Mouse (Mus musculus): ENCODE measurements around the gene Pkp4. TPM values are rescaled to one million over a fixed set of nuclear protein-coding genes. Genes with fewer than 3 reads are reported as not detected.

Pkp4 gene
- total RNA-seq, 1 experiment from 2014 or later, result 19.1 TPM

DNA sequence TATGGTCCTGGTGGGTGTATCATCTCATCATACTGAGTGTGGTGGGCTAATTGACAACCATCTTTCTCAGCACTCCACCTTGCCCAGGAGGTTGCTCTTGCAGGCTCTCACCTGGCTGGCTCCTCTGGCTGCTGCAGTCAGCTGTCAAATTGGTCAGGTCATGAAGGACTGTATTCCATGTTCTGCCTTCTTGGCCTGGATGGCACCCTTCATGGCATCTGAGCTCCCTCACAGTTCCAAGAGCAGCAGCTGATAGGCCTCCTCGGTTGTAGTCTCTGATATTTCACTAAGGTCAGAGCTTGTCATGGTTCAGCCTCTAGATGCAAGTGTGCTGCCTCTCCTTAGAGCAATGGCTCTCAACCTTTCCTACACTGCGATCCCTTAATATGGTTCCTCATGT, 45.5 kb downstream of the Pkp4 start:
- no peak for ATAC-seq (replicated peaks in 1 of 2; ENCODE audit: insufficient read depth in 1 of 2, low FRiP score in 2 of 2, low TSS enrichment in 1 of 2, low read depth in 1 of 2, poor library complexity in 2 of 2, severe bottlenecking in 2 of 2)

DNA sequence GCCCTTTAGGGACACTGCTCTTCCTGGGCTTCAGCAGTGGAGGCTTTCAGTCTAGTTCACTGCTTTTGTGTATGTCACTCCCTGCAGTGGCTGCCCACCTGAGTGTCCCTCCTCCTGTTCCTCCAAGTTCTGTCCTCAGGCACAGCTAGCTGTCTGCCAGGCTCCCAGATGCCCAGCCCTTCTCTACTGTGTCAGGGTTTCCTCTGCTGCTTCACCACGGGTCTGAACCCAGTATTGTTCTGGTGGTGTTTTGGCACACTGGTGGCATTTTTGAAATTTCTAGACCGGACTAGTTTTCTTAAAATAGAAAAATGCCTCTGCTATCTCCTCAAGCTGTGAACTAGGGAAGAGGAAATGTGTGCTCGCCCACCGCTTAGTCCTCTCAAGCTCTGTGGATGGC, 46.6 kb downstream of the Pkp4 start:
- no peak for ATAC-seq (replicated peaks in 1 of 2; ENCODE audit: insufficient read depth in 1 of 2, low FRiP score in 2 of 2, low TSS enrichment in 1 of 2, low read depth in 1 of 2, poor library complexity in 2 of 2, severe bottlenecking in 2 of 2)

DNA sequence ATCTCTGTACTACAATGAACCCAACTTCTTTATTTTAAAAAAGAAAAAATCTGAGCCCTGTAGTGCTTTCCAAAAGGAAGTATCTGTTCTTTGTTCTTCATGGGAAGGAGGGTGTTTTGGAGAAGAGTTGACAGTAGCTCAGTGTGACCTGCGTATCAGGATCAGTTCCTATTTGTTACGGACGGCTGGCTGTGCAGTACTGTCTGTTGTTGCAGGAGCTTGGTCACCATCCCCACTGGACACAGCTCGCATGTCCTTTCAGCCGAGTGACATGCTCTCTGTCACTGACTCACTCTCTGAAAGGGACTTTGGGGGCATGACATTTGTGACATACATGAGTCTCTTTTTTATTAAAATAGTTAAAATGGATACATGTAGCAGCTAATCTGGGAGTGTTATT, 47.1 kb downstream of the Pkp4 start:
- no peak for ATAC-seq (replicated peaks in 1 of 2; ENCODE audit: insufficient read depth in 1 of 2, low FRiP score in 2 of 2, low TSS enrichment in 1 of 2, low read depth in 1 of 2, poor library complexity in 2 of 2, severe bottlenecking in 2 of 2)

DNA sequence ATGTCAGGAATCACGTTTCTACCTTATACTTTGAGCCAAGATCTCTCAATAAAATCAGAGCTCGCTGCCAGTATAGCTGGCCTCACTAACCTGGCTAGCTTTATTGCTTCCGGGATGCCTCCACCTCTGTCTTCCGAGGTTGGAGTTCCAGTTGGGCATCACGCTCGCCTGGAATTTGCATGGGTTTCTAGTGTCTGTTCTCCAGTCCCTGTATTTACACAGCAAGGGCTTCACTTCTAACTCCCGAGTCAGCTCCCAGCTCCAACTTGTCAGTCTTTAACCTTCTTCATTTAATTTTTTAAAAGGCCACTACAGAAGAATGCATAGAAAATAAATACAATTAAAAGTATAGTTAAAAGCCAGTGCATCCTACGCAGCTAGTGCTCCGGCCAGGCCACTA, 47.6 kb downstream of the Pkp4 start:
- ATAC-seq (replicated peaks in 1 of 2; ENCODE audit: insufficient read depth in 1 of 2, low FRiP score in 2 of 2, low TSS enrichment in 1 of 2, low read depth in 1 of 2, poor library complexity in 2 of 2, severe bottlenecking in 2 of 2), result no peak

DNA sequence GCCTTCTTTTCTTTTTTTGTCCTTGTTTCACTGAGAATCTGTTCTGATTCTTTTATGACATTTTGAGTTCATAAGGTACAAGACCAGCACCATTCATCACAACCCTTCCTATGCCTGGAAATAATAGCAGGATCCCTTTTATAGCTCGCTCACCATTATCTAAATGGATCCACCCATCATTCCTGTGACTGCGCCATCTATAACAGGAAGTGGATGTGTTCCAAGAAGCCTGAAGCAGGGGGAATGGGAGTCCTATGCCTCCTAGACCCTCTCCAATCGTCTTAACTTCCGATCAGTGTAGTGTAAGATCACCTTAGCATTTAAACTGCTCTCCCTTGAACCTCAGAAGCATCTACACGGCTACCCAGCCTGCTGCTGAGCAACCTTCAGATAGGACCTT, 50.4 kb downstream of the Pkp4 start:
- ATAC-seq (replicated peaks in 1 of 2; ENCODE audit: insufficient read depth in 1 of 2, low FRiP score in 2 of 2, low TSS enrichment in 1 of 2, low read depth in 1 of 2, poor library complexity in 2 of 2, severe bottlenecking in 2 of 2), result no peak

DNA sequence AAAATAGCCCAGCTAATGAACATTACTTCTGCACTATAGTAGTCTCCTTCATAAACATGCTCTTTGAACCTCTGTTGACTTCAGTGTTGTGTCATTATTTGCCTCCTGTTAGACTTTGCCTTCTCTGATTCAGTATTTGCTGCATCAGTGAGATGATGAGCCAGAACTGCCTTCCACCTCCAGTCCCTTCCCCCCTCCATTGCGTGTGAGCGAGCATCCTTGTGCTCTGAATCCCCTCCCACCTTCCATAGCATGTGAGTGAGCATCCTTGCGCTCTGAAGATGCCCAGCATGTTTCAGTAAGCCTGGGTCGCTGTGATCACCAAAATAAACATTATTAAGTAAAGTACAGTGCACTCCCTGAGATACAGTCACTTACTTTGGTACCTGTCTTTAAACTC, 51.8 kb downstream of the Pkp4 start:
- ATAC-seq (replicated peaks in 1 of 2; ENCODE audit: insufficient read depth in 1 of 2, low FRiP score in 2 of 2, low TSS enrichment in 1 of 2, low read depth in 1 of 2, poor library complexity in 2 of 2, severe bottlenecking in 2 of 2), result no peak

DNA sequence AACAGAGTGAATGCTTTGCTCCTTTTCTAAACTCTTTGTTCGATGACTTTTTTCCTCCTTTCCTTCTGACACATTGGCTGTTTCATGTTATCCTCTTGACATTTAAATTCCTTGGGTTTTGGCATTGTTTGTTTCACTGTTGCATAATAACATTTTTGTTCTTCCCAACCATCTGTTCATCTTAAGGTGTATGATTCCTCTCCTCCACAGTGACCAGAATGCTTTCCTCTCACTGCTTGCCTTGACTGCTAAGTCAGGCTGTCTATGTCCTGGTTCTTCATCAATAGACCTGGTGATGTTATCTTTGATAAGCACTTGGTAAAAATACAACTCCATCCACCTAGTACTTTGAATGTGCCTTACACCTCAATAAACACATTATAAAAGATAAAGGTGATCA, 52.2 kb downstream of the Pkp4 start:
- no peak for ATAC-seq (replicated peaks in 1 of 2; ENCODE audit: insufficient read depth in 1 of 2, low FRiP score in 2 of 2, low TSS enrichment in 1 of 2, low read depth in 1 of 2, poor library complexity in 2 of 2, severe bottlenecking in 2 of 2)

DNA sequence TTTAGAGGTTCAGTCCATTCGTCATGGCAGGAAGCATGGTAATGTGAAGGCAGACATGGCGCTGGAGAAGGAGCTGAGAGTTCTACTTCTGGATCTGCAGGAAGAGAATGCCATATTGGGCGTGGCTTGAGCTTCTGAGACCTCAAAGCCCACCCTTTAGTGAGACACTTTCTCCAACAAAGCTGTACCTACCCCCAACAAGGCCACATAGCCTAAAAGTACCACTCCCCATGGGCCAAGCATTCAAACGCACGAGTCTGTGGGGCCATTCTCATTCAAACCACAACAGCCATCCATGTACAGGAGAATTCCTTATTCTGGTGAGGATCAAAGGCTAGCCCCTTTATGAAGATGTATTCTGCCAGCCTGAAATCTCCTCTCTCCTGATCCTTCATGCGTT, 57.3 kb downstream of the Pkp4 start:
- ATAC-seq (replicated peaks in 1 of 2; ENCODE audit: insufficient read depth in 1 of 2, low FRiP score in 2 of 2, low TSS enrichment in 1 of 2, low read depth in 1 of 2, poor library complexity in 2 of 2, severe bottlenecking in 2 of 2), result no peak

DNA sequence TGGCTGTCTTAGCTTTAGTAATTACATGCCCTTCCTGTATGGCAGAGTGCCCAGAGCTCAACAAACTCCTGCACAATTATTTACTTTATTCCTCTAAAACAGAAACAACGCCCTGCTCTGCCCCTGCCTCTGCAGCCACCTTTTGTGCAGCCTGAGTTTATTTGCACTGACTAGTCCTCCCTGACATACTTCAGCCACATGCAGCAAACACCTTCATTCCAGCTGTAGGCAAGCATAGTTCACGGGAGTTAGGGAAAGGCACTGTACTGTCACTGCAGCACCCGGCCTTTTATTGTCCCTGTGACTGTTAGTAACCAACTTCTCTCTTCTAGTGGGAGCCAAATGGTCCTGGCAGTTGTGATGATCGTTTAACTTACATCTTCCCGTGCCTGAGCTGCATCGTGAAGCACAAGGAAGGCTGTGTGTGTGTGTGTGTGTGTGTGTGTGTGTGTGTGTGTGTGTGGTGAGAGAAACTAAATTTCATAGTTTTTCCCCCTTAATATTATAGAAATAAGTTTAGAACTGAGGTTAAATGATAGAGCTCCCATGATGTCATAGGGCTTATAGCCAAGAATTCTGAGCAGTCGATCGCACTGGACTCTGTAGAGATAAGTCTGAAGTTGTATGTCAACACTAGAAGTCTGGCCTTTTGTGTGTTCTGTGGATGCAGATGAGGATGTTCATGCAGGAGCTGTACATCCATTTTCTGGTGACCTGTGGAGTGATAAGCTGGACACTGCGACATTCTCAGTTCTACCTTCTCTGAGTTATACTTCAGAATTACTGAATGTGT, 59.5 kb downstream of the Pkp4 start:
- no peak for ATAC-seq (replicated peaks in 1 of 2; ENCODE audit: insufficient read depth in 1 of 2, low FRiP score in 2 of 2, low TSS enrichment in 1 of 2, low read depth in 1 of 2, poor library complexity in 2 of 2, severe bottlenecking in 2 of 2)

DNA sequence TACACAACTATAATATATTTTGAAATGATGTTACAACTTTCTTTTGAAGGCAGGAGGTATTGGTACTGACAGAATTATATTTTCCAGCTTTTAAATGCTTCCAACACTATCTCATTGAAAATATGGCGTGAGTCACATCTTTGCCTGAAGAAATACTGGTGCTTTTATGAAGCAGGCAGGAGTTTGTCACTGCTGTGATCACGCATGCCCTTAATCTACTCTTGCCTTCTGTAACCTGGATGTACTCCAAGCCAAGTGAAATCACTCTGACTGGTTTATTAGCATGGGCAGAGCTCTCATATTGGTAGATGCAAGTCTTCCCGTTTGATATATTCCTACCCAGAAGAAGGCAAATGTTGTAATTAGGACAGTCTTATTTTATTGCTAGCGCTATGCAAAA, 65.7 kb downstream of the Pkp4 start:
- no peak for ATAC-seq (replicated peaks in 1 of 2; ENCODE audit: insufficient read depth in 1 of 2, low FRiP score in 2 of 2, low TSS enrichment in 1 of 2, low read depth in 1 of 2, poor library complexity in 2 of 2, severe bottlenecking in 2 of 2)

DNA sequence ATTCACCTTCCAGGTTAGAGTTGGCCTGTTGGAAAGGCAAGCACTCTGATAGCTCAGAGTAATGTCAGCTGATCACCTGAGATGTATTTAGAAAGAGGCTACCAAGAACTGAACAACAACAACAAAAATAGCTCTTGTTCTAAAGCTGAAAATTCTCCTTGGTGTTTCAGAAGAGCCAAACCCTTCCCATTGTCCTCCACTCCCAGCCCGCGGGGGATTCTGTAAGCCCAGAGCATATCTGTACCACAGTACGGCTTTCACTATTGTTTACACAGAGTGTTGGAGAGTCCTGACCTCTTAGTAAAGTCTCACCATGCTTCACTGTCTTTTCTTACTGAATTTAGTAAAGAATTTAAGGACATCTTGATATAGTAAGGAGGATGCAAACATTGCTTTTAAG, 66.4 kb downstream of the Pkp4 start:
- ATAC-seq (replicated peaks in 1 of 2; ENCODE audit: insufficient read depth in 1 of 2, low FRiP score in 2 of 2, low TSS enrichment in 1 of 2, low read depth in 1 of 2, poor library complexity in 2 of 2, severe bottlenecking in 2 of 2), result no peak

DNA sequence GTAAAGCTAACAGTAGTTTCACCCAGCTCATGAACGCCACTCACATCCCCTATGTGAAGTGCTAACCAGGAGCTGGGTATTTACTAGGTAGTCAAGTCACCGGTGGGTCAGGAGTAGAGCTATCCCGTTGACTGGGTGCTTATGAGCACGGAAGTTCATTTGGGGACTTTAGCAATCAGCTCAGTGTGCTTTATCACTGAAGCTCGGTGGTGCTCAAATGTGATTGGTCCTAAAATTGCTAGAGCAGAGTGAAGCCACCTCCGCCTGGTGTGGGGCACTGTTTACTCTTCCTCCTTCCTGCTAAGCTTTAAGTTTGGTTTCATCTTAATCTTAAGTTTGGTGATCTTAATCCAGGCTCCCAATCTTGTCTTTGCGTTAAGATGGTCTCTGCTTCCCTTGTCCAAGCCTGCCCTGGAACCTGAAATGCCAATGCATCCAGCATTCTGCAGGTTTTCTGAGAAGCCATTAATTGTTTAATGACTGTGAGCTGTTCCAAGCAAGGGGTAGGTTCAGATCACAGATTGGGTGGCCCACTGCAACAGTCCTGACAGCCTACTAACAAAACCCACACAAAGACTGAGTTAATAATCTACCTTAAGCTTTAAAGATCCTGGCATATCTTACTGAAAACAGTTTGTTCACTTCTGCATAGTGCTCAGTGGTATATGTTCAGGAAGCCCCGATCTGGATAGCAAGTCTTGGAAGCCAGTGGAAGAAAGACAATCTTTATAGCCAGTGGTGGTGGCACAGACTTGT, 67.0 kb downstream of the Pkp4 start:
- ATAC-seq (replicated peaks in 1 of 2; ENCODE audit: insufficient read depth in 1 of 2, low FRiP score in 2 of 2, low TSS enrichment in 1 of 2, low read depth in 1 of 2, poor library complexity in 2 of 2, severe bottlenecking in 2 of 2), result no peak

DNA sequence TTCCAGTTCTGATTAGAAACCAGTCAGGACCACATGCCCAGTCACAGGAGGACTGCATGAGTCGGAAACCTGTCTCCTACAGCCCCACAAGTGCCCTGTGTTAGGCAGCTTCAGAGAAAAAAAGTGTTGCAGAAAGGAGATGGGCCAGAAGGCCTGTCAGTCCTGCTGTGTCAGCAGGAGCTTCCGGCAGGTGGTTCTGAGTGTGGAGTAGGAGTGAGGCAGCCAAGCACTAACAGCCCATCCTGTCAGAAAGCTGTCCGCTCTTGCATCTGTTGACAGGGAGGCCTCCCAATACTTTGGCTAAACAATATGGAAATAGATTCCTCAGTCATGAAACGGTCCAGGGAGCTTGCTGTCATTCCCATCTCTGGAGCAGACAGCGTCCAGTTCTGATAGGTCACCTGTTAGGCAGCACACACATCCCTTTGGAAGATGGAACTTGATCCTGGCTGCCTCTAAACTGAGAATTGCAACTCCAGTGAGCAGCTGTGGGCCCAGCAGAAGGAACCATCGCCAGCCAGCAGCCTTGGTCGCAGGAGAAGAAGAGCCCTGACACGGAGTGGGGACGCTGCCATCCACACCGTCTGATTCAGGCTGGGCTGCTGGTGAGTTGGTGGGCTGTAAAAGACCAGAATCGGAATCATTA, 68.7 kb downstream of the Pkp4 start:
- no peak for ATAC-seq (replicated peaks in 1 of 2; ENCODE audit: insufficient read depth in 1 of 2, low FRiP score in 2 of 2, low TSS enrichment in 1 of 2, low read depth in 1 of 2, poor library complexity in 2 of 2, severe bottlenecking in 2 of 2)

DNA sequence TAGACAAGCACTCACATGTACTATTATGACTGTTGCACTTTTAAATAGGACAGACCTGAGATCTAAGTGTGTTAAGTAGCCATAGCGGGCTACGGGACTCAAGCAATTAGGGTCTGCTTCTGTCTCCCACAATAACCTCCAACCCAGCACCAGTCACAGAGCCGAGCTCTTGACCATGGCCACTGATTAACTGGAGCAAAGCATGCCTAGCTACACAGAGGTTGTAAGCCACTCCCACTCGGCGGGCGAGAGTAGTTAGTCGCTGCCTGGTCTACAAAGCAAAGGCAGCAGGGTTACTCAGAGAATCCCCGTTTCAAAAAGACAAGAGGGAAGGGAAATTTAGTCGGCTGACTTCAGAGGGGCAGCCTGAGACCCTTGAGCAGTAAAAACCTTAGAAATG, 70.0 kb downstream of the Pkp4 start:
- ATAC-seq (replicated peaks in 1 of 2; ENCODE audit: insufficient read depth in 1 of 2, low FRiP score in 2 of 2, low TSS enrichment in 1 of 2, low read depth in 1 of 2, poor library complexity in 2 of 2, severe bottlenecking in 2 of 2), result no peak

DNA sequence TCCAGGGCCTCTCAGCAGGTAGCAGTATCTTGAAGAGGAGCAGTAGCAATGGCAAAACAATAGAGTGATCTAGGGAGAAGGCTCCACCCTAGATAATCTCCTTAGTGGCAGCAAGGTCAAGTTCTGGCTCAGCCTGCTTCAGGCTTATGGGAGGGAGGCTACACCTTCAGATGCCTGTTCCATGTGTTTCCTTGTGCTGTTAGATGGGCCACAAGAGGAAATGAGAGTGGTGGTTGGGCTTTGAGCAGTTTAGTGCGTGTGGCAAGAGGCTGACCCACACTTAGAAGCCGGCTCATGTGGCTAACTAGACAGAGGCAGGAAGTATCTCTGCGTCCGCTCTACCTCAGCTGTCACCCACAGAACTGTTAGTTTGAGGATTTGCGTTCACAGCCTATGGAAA, 70.9 kb downstream of the Pkp4 start:
- ATAC-seq (replicated peaks in 1 of 2; ENCODE audit: insufficient read depth in 1 of 2, low FRiP score in 2 of 2, low TSS enrichment in 1 of 2, low read depth in 1 of 2, poor library complexity in 2 of 2, severe bottlenecking in 2 of 2), result peak; percentile 96 to 98

DNA sequence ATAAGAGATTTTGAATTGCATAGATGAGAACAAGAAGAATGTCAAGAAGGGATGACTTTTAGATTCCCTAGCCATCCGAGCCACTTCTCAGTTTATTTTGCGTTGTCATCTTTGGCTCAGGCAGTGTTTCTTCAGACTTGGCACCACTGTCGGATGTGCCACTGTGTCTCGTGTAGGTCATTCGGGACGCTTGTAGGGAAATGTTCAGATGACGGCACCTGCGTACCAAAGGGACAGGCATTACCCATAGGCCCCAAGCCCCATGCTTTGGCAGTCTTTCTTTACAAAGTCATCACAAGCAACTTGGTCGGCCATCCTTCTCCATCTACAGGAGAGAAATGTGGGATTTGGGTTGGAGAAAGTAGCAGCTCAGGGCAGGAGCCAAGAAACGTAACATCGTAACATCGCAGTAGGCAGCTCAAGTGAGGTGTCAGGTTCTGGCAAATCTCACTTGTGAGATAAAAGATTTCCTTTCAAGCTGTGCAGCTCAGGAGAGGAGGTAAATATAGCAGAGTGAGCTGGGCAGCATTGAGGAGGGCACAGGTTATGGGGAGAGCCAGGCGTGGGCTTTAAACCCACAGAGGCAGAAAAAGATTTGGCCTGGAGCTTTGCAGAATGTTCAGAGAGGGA, 72.8 kb downstream of the Pkp4 start:
- ATAC-seq (replicated peaks in 1 of 2; ENCODE audit: insufficient read depth in 1 of 2, low FRiP score in 2 of 2, low TSS enrichment in 1 of 2, low read depth in 1 of 2, poor library complexity in 2 of 2, severe bottlenecking in 2 of 2), result no peak

DNA sequence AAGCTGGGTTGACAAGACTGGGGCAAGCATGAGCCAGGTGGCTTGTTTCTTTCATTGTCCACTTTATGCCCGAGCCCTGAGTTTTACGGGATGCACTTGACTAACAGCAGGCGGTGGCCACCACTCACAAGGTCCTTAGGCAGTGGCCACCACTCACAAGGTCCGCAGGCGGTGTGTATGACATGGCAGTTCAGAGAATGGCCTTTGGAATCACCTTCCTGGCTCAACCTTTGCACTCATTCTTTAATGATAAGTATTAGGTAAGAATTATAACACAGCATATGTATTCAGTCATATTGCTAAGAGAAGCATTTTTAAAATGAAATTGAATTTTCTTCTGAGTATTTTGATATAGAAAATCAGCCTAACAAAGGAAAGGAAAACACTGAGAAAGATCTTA, 73.3 kb downstream of the Pkp4 start:
- ATAC-seq (replicated peaks in 1 of 2; ENCODE audit: insufficient read depth in 1 of 2, low FRiP score in 2 of 2, low TSS enrichment in 1 of 2, low read depth in 1 of 2, poor library complexity in 2 of 2, severe bottlenecking in 2 of 2), result no peak

DNA sequence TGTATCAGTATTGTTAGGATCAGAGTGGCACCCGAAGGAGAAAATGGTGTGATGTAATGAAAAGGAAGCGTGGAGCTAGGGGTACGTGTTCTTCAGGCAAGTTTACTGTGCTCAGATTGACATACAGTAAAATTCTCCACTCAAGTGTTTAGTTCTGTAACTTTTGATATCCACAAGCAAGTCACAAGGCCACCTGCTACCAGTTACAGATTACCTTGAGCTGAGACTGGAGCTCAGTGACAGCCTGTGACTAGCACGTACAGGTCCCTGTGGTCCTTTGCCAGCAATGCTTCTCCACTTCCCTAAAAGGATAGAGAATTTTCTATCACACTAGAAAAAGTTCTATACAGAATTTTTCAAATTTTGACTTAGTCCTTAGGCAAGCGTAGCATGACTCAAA, 73.9 kb downstream of the Pkp4 start:
- ATAC-seq (replicated peaks in 1 of 2; ENCODE audit: insufficient read depth in 1 of 2, low FRiP score in 2 of 2, low TSS enrichment in 1 of 2, low read depth in 1 of 2, poor library complexity in 2 of 2, severe bottlenecking in 2 of 2), result no peak

Data from hematopoietic stem cell, adult 5-6 weeks (primary cell).